Mouse (Mus musculus): ENCODE data around the gene 2410131K14Rik.

The 2410131K14Rik gene

DNA sequence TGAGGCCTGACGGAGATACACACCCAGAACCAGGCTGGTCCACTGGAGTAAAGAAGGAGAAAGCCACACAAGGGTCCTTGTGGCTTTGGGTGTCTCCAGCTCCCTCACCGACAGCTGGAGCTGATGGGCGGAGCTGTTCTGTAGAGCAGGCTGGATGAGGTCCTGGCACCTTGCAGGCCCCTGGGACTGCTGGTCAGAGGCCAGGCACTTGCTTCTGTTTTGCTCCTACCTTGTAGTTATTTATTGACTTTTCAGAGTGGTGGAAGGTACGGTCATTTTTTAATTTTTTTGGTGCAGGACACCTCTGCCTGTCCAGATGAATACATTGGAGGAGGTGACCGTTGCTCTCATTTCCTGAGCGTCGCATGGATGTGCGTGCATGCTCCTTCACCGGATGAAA is 16.2 kb downstream of the 2410131K14Rik start:
- no peak for DNase-seq (ENCODE audit: low spot score in 2 of 2)

DNA sequence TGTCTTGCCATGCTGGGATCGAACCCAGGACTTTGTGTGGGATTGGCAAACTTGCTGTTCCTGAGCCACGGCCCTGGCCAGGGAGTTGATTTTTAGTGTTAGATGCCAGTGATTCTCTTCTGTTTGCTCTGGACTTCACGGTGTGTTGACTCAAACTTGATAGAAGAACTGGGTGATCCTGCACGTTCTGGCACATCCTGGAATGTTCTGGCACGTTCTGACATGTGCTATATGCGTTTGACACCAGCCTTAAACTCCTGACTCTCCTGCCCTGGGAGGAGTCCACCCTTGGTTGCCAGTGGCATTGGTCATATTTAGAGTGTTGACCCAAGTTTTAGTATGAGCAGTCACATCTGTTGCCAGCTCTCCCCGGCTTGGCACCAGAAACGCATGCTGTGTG is 17.4 kb downstream of the 2410131K14Rik start:
- DNase-seq (ENCODE audit: low spot score in 2 of 2), result no peak

DNA sequence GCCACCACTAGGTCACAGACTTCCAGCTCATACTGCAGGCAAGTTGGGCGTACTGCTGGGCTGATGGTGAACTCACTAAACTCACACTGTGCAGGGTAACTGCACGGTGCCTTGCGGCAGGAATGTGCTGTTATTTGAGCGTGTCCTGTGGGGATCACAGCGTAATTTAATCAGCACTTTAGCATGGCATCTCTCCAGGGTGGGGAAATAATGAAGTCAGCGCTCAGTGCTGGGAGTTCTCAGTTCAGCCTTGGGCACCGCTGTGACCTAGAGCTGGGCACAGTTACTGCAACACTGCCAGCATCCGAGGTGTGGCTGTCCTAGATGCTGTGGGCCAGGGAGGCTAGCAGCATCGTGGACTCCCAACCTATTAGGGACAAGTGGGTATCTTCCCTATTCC is 19.3 kb downstream of the 2410131K14Rik start:
- no peak for DNase-seq (ENCODE audit: low spot score in 2 of 2)

DNA sequence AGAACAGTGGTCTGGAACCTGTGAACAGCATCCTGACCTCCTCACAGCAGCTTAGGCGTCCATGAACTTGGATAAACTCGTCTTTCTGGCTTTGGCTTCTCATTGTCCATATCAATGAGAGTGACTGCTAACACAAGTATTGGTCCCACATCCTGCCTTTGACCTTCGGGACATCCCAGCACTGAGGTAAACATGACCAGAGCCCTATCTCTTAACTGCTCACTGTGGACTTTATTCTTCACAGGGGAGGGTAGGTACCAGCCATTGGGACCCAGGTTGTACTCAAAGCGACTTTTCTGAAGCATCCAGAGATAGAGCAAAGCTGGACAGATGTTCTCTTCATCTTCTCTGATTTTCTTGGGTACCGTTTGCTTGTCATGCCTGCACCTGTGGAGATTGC is 20.3 kb downstream of the 2410131K14Rik start:
- no peak for DNase-seq (ENCODE audit: low spot score in 2 of 2)

DNA sequence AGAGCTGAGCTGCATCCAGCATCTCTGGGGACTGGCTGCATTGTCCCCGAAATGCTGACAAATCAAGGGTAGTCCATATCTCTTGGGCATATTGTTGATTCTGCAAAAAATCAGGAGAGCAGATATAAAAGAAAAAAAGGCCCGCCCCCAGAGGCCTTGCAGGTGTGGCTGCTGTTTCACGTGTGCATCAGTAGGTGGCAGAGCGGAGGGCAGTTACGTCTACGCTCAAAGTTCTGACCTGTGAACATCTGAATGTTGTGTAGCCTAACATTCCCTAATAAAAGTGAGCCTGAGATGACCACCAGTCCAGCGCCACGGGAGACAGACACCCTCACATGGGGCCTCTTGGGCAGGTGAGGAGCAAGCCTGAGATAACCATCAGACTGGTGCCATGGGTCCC is 21.3 kb downstream of the 2410131K14Rik start:
- DNase-seq (ENCODE audit: low spot score in 2 of 2), result no peak

DNA sequence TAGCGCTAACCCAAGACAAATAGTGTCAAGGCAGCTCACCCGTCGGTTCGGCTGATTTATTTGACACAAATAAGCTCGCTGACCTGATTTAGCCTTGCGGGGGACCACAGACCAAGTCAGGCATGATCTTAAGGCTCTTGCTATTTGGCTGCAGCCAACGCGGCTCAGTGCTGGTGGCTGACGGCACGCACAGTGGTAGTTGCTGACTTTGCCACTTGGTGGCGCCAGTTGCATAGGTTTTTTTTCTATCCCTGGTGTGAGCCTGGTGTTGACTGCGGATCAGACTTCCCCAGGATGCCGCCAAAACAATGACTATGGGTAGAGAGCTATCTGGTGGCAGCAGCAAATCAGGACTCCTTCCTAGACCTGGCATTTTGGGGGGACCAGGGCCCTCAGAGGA is 24.0 kb downstream of the 2410131K14Rik start:
- peak; percentile 47 to 68 for DNase-seq (ENCODE audit: low spot score in 2 of 2)

DNA sequence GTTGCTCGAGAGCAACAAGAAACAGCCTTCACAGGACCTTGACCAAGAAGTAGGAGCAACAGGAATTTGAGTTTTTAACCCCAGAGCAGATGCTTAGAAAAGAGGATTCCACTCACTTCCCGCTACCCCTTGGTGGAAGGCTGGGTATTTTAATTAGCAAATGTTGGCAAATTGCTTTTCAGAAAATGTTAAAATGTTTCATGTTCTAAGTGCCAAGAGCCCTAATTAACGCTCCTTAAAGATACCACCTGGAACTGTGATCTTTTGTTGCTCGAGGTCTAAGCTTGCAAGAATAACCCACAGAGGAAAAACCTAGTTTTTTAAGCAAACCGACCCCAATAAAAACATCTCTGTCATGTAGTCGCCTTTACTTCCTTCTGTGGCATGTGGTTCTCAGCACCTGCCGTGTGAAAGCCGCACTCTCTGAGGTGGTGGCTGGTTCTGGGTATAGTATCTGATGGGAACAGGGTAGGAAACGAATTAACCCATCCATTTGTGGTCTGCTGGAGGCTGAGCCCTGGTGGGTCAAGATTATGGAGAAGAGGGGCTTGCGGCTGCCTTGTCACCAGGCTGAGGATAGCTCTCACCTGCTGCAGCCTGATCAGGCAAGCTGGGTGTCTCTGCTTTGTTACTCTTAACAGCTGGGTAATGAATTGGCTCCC is 26.6 kb downstream of the 2410131K14Rik start:
- no peak for DNase-seq (ENCODE audit: low spot score in 2 of 2)

DNA sequence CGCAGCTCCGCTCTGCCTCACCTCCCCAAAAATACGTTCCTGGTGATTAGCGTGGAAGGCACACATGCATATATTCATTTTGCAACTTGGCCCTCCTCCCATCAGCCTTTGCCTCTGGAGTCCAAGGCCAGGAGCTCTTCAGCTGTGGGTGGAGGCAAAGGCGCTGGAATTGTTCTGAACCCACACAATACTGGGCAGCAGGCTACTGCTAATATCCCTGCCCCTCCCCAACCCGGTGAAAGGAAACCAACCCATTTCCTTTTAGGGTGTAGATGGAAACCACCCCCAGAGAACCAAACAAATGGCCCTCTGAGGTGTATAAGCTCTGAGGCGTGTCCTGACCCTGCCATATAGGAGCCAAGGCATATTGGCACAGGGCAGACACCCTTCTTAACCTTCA is 28.4 kb downstream of the 2410131K14Rik start:
- DNase-seq (ENCODE audit: low spot score in 2 of 2), result no peak

DNA sequence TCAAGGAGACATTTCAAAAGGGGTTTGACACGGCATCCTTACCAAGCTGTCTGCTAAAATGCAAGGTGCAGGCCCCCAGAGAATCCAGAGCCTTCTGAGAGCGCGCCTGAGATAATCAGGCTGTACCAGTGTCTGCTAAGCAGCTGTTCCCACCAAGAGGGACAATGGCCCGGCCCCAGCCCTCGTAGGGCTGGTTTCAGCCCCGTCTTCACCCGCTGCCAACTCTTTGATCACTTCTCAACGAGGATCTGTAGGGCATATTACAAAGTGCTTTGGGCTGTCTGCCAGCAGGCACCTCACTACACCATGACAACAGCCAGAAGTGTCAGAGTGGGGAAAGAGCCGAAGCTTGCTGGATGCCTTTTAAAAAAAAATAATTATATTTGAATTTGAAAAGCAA is 29.5 kb downstream of the 2410131K14Rik start:
- no peak for DNase-seq (ENCODE audit: low spot score in 2 of 2)

DNA sequence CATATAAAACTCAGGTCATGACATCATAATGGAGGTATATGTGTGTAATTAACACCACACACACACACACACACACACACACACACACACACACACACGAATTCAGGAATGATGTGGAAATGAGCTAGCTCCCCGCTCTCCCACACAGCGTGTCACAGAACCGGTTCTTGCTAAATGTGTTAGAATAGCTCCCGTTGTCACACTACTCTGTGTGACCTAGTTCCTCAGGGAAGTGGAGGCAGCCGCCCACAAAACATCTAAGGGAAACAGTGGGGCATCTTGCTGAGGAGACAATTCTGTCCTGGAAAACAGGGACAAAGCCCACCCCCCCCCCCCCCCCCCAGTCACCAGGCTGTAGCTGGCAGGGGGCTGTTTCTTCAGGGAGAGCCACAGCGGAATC is 31.3 kb downstream of the 2410131K14Rik start:
- no peak for DNase-seq (ENCODE audit: low spot score in 2 of 2)

DNA sequence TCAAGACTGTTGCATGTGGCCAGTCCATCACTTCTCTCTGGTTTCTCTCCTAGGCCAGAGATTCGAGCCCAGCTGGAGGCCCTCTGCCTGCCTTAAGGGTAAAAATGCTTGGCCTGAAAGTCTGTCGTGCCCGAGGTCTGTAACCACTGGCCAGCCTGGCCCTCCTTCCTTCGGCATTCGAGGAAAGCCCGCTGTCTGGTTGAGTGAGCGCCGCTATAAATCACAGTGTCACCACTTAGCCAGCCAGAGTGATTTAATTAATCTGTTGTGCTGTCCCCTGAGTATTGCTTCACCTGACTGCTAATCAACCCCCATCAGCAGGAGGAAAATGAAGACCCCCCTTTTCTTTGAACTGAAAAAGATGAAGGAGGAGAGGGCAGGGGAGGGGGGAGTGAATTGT is 31.7 kb downstream of the 2410131K14Rik start:
- no peak for DNase-seq (ENCODE audit: low spot score in 2 of 2)

DNA sequence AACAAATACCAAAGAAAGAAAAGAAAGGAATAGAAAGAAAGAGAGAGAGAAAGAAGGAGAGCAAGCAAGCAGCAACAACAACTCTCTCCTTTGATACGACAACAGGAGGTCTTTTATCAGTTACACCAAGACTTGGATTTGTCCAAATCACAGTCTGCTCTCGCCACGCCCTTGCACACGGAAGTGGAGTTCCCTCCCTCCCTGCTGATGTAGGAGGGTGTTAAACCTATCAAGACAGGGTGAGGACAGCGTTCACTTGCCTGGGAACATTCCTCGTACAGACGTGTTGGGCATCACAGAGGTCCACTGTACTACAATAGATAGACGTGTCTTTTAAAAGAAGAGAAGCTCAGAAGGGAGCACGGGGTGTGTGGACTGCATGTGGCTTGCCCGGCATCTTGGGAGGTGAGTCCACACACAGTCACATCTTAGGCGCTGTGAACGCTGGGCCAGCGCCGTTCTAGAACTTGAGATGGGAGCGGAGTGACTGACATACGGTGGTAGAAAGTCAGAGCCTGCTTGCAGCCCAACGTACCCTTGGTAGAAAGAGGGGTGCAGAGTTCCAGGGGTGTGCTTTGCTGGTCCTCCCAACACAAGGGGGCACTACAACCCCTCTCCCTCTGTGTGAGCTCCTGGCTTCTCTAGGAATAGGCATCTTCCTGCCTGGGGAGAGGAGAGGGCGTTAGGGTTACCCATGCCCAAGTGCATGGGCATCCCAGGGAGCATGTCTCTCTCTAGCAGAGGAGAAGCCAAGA is 32.9 kb downstream of the 2410131K14Rik start:
- DNase-seq (ENCODE audit: low spot score in 2 of 2), result no peak

DNA sequence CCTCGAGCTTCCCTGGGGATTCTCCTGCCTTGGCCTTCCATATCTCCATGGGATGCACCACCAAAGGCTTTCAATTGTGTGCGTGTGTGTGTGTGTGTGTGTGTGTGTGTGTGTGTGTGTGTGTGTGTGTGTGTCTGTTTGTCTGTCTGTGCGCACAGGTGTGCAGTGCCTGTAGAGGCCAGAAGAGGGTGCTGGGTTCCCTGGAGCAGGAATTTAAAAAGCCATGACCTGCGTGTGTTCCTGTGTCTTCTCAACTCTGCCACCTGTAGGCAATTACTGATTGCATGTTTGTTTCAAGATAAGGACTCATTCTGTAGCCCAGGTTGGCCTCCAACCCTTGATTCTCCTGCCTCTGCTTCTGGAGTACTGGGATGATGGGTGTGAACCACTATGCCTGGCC is 46.4 kb downstream of the 2410131K14Rik start:
- no peak for DNase-seq (ENCODE audit: low spot score in 2 of 2)

DNA sequence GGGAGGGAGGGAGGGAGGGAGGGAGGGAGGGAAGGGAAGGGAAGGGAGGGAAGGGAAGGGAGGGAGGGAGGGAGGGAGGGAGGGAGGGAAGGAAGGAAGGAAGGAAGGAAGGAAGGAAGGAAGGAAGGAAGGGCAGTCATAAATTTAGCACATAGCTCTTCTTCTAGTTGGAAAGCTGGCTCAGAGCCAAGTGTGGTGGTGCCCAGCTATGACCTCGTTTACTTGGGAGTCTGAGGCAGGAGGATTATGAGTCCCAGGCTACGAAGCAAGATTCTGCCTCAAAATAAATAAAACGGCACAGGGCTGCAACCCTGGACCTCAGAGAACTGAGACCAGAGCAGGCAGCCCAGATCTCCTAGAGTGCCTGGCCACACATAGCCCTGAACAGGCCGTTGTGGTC is 47.4 kb downstream of the 2410131K14Rik start:
- no peak for DNase-seq (ENCODE audit: low spot score in 2 of 2)

DNA sequence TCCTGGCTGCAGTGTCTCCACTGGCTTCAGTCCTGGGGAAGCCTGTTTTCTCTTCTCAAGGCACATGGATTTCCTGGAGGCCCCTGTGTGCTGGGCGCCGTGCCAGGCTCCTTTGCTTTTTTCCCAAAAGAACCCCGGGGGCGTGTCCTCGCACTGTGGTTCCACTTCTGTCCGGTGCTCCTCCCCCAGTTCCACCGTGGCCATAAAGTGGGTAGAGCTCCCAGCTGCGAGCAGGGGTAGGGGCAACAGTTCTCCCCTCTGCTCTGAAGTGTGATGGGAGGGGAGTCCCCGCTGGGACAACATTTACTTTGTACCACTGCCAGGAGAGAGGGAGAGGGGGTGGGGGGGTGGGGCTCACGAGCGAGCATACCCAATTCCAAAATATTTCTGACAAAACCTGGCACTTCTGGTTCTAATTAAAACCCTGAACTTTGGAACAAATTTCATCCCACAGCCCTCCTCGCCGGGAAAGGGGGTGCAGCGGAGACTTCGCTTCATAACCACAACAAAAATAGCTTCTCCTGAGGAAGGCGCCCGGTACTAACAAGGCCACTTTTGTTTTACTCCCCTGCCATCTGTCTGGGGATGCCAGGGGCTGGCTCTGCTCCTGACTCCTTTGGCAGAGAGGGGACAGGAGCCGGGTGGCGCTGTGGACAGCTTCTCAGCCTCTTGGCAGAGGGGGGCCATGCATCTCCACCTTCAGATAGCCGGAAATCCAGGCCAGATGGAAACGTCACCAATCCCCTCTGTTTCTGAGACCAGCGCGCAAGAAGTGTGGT is 49.2 kb downstream of the 2410131K14Rik start:
- DNase-seq (ENCODE audit: low spot score in 2 of 2), result peak in 1 of 2 experiments; percentile 13

DNA sequence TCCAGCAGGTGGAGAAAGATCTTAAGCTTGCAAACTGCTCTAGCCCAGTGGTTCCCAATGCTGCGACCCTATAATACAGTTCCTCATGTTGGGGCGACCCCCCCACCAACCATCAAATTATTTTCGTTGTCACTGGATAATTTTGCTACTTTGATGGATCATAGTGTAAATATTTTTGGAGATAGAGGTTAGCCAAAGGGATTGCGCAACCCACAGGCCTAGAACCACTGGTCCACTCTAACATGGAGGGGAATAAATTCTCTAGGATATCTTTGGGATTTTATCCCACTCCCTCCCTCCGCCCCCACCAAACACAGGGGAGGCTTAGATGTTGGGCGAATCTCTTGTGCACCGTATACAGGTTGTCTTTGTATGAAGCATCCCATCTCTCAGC is 49.8 kb downstream of the 2410131K14Rik start:
- no peak for DNase-seq (ENCODE audit: low spot score in 2 of 2)

DNA sequence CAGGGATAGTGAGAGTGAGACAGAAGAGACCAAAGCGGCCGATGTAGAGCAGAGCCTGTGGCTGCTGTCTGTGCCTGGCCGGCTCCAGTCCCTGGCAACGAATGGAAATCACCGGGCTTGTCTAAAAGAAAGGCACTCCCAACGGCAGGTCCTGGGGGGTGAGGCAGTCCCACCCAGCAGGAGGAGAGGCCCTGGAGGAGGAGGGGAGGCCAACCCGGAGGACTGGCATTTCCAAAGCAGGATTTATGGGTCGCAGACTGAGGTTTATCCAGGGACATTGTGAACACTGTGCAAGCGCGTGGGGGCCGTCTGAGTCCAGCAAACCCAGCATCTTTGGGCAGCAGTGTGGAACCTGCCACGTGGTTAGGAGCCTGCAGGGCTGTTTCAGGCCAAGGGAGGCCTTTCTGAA is 52.3 kb downstream of the 2410131K14Rik start:
- no peak for DNase-seq (ENCODE audit: low spot score in 2 of 2)

DNA sequence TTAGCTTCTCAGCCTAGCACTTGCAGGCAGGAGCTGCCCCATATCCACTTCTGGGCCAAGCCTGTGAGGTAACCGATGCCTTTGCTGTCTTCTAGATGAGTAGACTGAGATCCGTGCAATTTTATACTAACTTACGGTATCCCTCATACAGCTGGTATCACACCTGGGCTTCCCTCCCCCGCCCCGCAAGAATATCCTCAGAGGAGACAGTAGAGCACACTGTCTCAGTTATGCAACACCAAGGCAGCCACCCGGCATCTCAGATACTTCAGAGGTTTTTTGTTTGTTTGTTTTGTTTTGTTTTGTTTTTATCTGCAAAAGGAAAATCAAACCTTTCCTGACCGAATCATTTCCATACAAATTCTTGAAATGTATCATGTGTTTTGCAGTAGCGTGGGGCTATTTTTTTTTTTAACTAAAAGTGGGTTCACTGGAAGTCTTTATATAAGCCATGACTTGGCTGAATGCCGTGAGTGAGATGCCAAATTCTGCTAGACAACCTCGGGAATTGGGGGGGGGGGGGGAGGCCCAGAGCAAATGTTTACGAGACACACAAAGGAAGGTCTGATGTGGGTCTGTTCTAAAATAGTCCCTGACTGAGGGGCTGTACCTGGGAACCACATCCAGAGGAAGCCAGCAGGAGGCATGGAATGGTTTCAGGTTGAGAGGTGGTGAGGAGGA is 54.8 kb downstream of the 2410131K14Rik start:
- no peak for DNase-seq (ENCODE audit: low spot score in 2 of 2)

DNA sequence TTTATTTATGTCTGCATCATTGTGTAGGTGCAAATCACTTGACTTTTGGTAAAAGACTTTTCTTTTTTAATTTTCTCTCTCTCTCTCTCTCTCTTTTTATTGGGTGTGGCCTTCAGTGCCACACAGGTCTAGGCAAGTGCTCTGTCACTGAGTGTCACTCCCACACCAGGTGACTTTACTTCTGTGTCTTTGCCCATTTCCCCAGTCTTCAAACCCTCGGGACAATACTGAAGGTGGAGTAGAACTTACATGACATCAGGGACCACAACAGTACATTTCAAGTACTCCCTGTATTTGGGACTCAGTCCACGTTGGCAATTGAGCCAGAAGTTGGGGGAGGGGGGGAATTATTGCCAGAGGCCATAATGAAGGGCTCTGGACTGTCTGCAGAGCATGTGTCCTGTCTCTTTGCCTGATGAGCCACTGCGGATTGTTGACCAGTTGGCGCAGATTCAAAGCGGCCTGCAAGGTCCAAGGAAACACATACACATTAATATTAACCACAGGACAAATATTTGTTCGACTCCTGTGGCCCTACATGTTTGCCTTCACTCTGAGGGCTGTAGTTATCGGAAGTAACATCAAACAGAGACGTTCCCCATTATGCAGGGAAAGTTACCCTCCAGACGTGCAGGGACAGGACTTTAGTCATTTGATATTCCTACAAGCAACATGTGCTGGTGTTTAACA is 57.6 kb downstream of the 2410131K14Rik start:
- no peak for DNase-seq (ENCODE audit: low spot score in 2 of 2)

DNA sequence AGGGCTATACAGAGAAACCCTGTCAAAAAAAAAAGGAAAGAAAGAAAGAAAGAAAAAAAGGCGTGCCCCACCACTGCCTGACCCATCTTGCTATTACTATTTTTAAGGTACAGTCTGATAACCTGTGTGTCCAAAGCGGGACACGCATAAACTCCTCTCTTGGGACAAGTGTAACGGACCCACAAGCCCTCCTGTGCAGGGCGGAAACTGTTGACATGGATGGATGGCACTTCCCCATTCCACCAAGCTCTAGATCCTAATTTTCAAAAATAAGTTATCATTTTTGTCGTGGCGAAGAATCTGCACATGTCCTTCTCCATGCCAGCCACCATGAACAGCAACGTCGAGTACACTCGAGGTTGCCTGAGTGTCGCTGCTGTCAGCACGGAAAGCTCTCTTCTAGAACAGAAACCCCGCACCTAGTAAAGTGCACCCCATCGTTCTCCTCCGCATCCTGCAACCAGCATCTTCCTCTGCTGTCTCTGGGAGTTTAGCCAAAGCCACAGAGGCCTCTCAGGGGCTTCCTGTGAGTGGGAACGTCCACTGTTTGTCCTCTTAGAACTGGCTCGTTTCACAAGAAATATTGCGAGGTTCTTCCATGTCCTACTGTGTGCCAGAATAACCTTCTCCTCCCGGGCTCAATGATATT is 60.1 kb downstream of the 2410131K14Rik start:
- DNase-seq (ENCODE audit: low spot score in 2 of 2), result no peak

DNA sequence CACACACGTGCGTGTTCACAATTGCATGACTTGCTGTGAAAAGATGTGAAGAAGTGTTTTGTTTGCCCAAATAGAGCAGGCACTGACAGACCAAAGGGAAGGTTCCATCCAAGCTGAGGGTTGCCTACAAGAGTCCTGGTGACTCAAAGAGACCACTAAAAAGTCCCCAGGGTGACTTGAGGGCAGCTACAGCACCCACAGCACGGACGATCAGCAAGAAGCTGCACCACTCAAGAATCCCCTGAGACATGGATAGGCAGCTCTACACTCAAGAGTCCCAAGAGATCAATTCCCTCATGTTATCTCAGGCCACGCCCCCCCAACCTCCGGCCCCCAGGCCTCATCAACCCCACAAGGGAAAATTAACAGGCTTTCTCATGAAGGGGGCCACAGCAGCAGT is 65.4 kb downstream of the 2410131K14Rik start:
- DNase-seq (ENCODE audit: low spot score in 2 of 2), result no peak
